Comparison of ENCODE assay signal across 8 mouse cellular contexts in genomic region chr6:28420865-28421264, GRCm38 (mm10). TPM values are rescaled to one million over a fixed set of nuclear protein-coding genes. Genes with fewer than 3 reads are reported as not detected.
DNase-seq lines count a peak whose midpoint lies in the region; ATAC-seq and TF ChIP-seq lines count a peak whose summit lies in the region.

No protein-coding gene starts in this region.

- no peaks in the 10 kb centered on the region for H3K27me3 ChIP-seq in erythroblast, embryonic 14.5 days (ENCODE audit: control insufficient read depth)
- no peaks in the 10 kb centered on the region for H3K27me3 ChIP-seq in thymus, adult 2 months (ENCODE audit: control insufficient read depth, insufficient read depth, low read length)
- H3K27me3 ChIP-seq in liver, embryonic 13.5 days, result no peaks in the 10 kb centered on the region

- H3K4me1 ChIP-seq in erythroblast, embryonic 14.5 days (ENCODE audit: control insufficient read depth), result peaks cover 59% of the 10 kb centered on the region
- H3K4me1 ChIP-seq in thymus, adult 2 months (replicated peaks; ENCODE audit: control insufficient read depth, insufficient read depth, low read length), result peaks cover 22% of the 10 kb centered on the region
- H3K4me1 ChIP-seq in liver, embryonic 13.5 days (replicated peaks), result peaks cover 59% of the 10 kb centered on the region

- no peaks in the 10 kb centered on the region for H3K9me3 ChIP-seq in erythroblast, embryonic 14.5 days (ENCODE audit: control insufficient read depth, low read length)
- no peaks in the 10 kb centered on the region for H3K9me3 ChIP-seq in liver, embryonic 13.5 days (replicated peaks)

- H3K27ac ChIP-seq in thymus, adult 2 months (ENCODE audit: control insufficient read depth, insufficient read depth, low read length), result no peak overlapping the region
- H3K27ac ChIP-seq in liver, embryonic 13.5 days, result peak overlapping the region; percentile 94

- H3K4me3 ChIP-seq in erythroblast, embryonic 14.5 days (replicated peaks), result peak overlapping the region; percentile 81
- H3K4me3 ChIP-seq in thymus, adult 2 months (ENCODE audit: control insufficient read depth, insufficient read depth, low read length), result peak overlapping the region; percentile 96
- peak overlapping the region; percentile 75 for H3K4me3 ChIP-seq in liver, embryonic 13.5 days (replicated peaks)

- ATAC-seq in erythroblast, adult 5-6 weeks (replicated peaks; ENCODE audit: low FRiP score, poor library complexity, severe bottlenecking), result no peak
- ATAC-seq in liver, embryonic 13.5 days (ENCODE audit: low read depth), result no peak

- peak overlapping the region; percentile 91 for H3K9ac ChIP-seq in liver, embryonic 13.5 days

- DNase-seq in thymus, adult 2 months, result no peak
- no peak for DNase-seq in thymus, postnatal 0 days (ENCODE audit: low spot score)
- no peak for DNase-seq in liver, embryonic 13.5 days
- DNase-seq in ovary, adult 18-20 months (ENCODE audit: low spot score), result no peak
- no peak for DNase-seq in adrenal gland, postnatal 36 days
- DNase-seq in thymus, postnatal 36 days, result no peak

- no peak for TF ChIP-seq POLR2A in thymus, adult 2 months (IDR thresholded peaks at IDR 0.05; ENCODE audit: control insufficient read depth, extremely low read depth, insufficient read depth, low read length, poor library complexity)

- no peak for TF ChIP-seq CTCF in thymus, adult 2 months (IDR thresholded peaks at IDR 0.05; ENCODE audit: borderline replicate concordance, control insufficient read depth, extremely low read depth, insufficient read depth, low read length, poor library complexity)

- WGBS in thymus, adult 2 months, result 56% methylated on average over 13 of the region's 13 CpGs
- 23% methylated on average over 13 of the region's 13 CpGs for WGBS in liver, embryonic 13.5 days (ENCODE audit: insufficient replicate concordance)

- H3K4me2 ChIP-seq in liver, embryonic 13.5 days, result peak overlapping the region; percentile 95

- H3K36me3 ChIP-seq in erythroblast, embryonic 14.5 days (ENCODE audit: control insufficient read depth), result peaks cover 65% of the 10 kb centered on the region
- peaks cover 25% of the 10 kb centered on the region for H3K36me3 ChIP-seq in thymus, adult 2 months (ENCODE audit: control insufficient read depth, insufficient read depth, low read length)
- H3K36me3 ChIP-seq in liver, embryonic 13.5 days, result peaks cover 40% of the 10 kb centered on the region

RNA-seq across cellular contexts. Expression of gene Arf5, which starts 2.5 kb away (rescaled TPM):
- 560 and 598 TPM in 2 replicates for polyA plus RNA-seq in erythroblast, embryonic 14.5 days (2012)
- total RNA-seq in erythroblast, adult 5-6 weeks (2015; ENCODE audit: low replicate concordance), result 175 and 190 TPM in 2 replicates
- 211 and 230 TPM in 2 replicates for total RNA-seq in erythroblast, adult 5-6 weeks (2017; ENCODE audit: low replicate concordance)
- 595 and 682 TPM in 2 replicates for polyA plus RNA-seq in thymus, adult 2 months (2012; rRNA removed)
- 293 and 304 TPM in 2 replicates for polyA plus RNA-seq in thymus, postnatal 0 days (2015; fragmentation: Nextera tagmentation; extraction: Ambion mirVana)
- 388 and 403 TPM in 2 replicates for polyA plus RNA-seq in liver, embryonic 13.5 days (2015; fragmentation: Nextera tagmentation; extraction: Ambion mirVana)
- 100 to 1,000 TPM; 149 to 171 TPM for total RNA-seq in adrenal gland, postnatal 36 days (2021)

RNA-seq across cellular contexts. Expression of gene Fscn3, which starts 6.7 kb away (rescaled TPM):
- 0.06 TPM in 1 of 2 replicates, not detected in the other for polyA plus RNA-seq in erythroblast, embryonic 14.5 days (2012)
- 0.77 TPM in 1 of 2 replicates, not detected in the other for total RNA-seq in erythroblast, adult 5-6 weeks (2015; ENCODE audit: low replicate concordance)
- total RNA-seq in erythroblast, adult 5-6 weeks (2017; ENCODE audit: low replicate concordance), result 0.09 TPM in 1 of 2 replicates, not detected in the other
- polyA plus RNA-seq in thymus, adult 2 months (2012; rRNA removed), result 0.19 TPM in 1 of 2 replicates, not detected in the other
- 0.07 TPM in 1 of 2 replicates, not detected in the other for polyA plus RNA-seq in thymus, postnatal 0 days (2015; fragmentation: Nextera tagmentation; extraction: Ambion mirVana)
- 0.44 and 1.2 TPM in 2 replicates for polyA plus RNA-seq in liver, embryonic 13.5 days (2015; fragmentation: Nextera tagmentation; extraction: Ambion mirVana)
- total RNA-seq in adrenal gland, postnatal 36 days (2021), result under 1 TPM in 1 of 2 experiments, not detected in 1; 0.17 TPM

RNA-seq across cellular contexts. Expression of gene Gcc1, which starts 7.3 kb away (rescaled TPM):
- polyA plus RNA-seq in erythroblast, embryonic 14.5 days (2012), result 0.48 and 0.64 TPM in 2 replicates
- total RNA-seq in erythroblast, adult 5-6 weeks (2015; ENCODE audit: low replicate concordance), result 8.4 and 8.5 TPM in 2 replicates
- 19.5 and 22.2 TPM in 2 replicates for total RNA-seq in erythroblast, adult 5-6 weeks (2017; ENCODE audit: low replicate concordance)
- polyA plus RNA-seq in thymus, adult 2 months (2012; rRNA removed), result 9.3 and 10.6 TPM in 2 replicates
- 10.5 and 12.6 TPM in 2 replicates for polyA plus RNA-seq in thymus, postnatal 0 days (2015; fragmentation: Nextera tagmentation; extraction: Ambion mirVana)
- 3.7 and 4.4 TPM in 2 replicates for polyA plus RNA-seq in liver, embryonic 13.5 days (2015; fragmentation: Nextera tagmentation; extraction: Ambion mirVana)
- total RNA-seq in adrenal gland, postnatal 36 days (2021), result 10 to 100 TPM; 16.9 to 18.2 TPM

RNA-seq across cellular contexts. Expression of gene Zfp800, which starts 23.1 kb away (rescaled TPM):
- polyA plus RNA-seq in erythroblast, embryonic 14.5 days (2012), result 0.97 and 1.7 TPM in 2 replicates
- 19.2 and 32.8 TPM in 2 replicates for total RNA-seq in erythroblast, adult 5-6 weeks (2015; ENCODE audit: low replicate concordance)
- 31.1 and 42.8 TPM in 2 replicates for total RNA-seq in erythroblast, adult 5-6 weeks (2017; ENCODE audit: low replicate concordance)
- 8.5 and 10.8 TPM in 2 replicates for polyA plus RNA-seq in thymus, adult 2 months (2012; rRNA removed)
- polyA plus RNA-seq in thymus, postnatal 0 days (2015; fragmentation: Nextera tagmentation; extraction: Ambion mirVana), result 35.4 and 37.6 TPM in 2 replicates
- polyA plus RNA-seq in liver, embryonic 13.5 days (2015; fragmentation: Nextera tagmentation; extraction: Ambion mirVana), result 33.3 and 38.4 TPM in 2 replicates
- 10 to 100 TPM; 25.5 to 27.5 TPM for total RNA-seq in adrenal gland, postnatal 36 days (2021)

RNA-seq across cellular contexts. Expression of gene Pax4, which starts 28.3 kb away (rescaled TPM):
- polyA plus RNA-seq in erythroblast, embryonic 14.5 days (2012), result not detected in 2 replicates
- total RNA-seq in erythroblast, adult 5-6 weeks (2015; ENCODE audit: low replicate concordance), result not detected in 2 replicates
- not detected in 2 replicates for total RNA-seq in erythroblast, adult 5-6 weeks (2017; ENCODE audit: low replicate concordance)
- polyA plus RNA-seq in thymus, adult 2 months (2012; rRNA removed), result not detected in 2 replicates
- polyA plus RNA-seq in thymus, postnatal 0 days (2015; fragmentation: Nextera tagmentation; extraction: Ambion mirVana), result not detected in 2 replicates
- polyA plus RNA-seq in liver, embryonic 13.5 days (2015; fragmentation: Nextera tagmentation; extraction: Ambion mirVana), result not detected in 2 replicates
- not detected for total RNA-seq in adrenal gland, postnatal 36 days (2021)
